Mouse (Mus musculus): Measurements from ENCODE around the gene Dhrs13. TPM values are rescaled to one million over a fixed set of nuclear protein-coding genes. Genes with fewer than 3 reads are reported as not detected.
A peak's percentile ranks its signal among the peaks of the same experiment; 100 is the strongest.

The Dhrs13 gene
- polyA plus RNA-seq, 1 experiment from 2014 or later, result 17.9 TPM

- ATAC-seq (no peak), DNase-seq (ENCODE audit: low read depth, low spot score) (no peak)
- CTCF ChIA-PET, result interaction anchor here (1.1 to 1.5 kb wide), 2 partner anchors 11 to 83 kb away, joined by 3 to 8 read pairs; partner anchors contain the start of gene Eral1
- no peak for TF ChIP-seq CTCF (IDR thresholded peaks at IDR 0.05)
- in situ Hi-C loops (cut with MboI; ENCODE audit: low pct_unique_long_range_greater_than_20kb), result no loop called here
- POLR2A ChIA-PET, result no interaction called here
- H3K27me3 ChIP-seq, result no peaks in the 10 kb centered on the region
These were observed 37.0 kb downstream of the Dhrs13 start for GRCm38 (mm10) chr11:78069130-78069529.

DNA sequence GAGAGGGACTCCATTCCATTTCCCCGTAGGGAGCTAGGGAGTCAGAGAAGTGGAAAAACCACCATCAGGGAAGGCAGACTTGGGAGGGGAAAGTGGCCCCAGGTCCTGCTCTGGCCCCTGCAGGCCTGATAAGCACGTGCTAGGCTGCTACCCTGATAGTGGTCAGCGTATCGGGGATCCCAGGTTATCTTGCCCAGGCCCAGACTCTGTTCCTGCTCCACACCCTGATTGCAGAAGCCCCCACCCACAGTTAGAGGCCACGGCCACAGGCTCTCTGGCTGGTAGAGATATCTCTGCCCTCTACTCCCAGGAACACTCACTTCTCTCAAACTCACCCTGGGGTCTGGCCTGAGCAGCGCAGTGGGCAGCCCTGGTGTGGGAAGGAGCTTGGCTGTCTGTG lies 37.6 kb downstream of the Dhrs13 start:
- TF ChIP-seq CTCF (IDR thresholded peaks at IDR 0.05), result no peak
- in situ Hi-C loops (cut with MboI; ENCODE audit: low pct_unique_long_range_greater_than_20kb), result no loop called here
- DNase-seq (ENCODE audit: low read depth, low spot score), result no peak
- no peaks in the 10 kb centered on the region for H3K27me3 ChIP-seq
- POLR2A ChIA-PET, result no interaction called here
- CTCF ChIA-PET, result interaction anchor here (1.1 to 1.5 kb wide), 2 partner anchors 11 to 82 kb away, joined by 3 to 8 read pairs; partner anchors contain the start of gene Eral1
- ATAC-seq, result no peak

DNA sequence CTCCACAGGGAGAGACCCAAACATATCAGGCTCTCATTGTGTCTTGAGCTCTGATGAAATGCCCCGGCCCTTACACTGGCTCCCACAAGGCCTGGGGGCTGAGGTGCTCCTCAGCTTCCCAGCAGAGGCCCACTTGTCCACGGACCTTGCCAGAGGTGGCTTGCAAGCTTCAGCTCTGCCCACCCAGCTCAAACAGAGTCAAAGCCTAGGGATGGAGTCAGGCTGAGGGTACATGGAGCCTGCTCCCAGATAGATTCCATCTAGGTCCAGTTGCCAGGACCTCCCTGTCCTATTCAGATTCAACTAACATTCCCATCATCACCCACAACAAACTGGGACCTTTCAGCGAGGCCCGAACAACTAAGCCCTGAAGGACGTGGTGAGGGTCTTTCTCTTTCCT lies 39.9 kb downstream of the Dhrs13 start:
- ChIA-PET POLR2A (no interaction called here), CTCF (no interaction called here)
- in situ Hi-C loops (cut with MboI; ENCODE audit: low pct_unique_long_range_greater_than_20kb), result no loop called here

GRCm38 (mm10) chr11:78072425-78073130 lies 40.5 kb downstream of the Dhrs13 start:
- POLR2A ChIA-PET, result no interaction called here
- DNase-seq (ENCODE audit: low read depth, low spot score) (no peak), ATAC-seq (no peak)
- TF ChIP-seq CTCF (IDR thresholded peaks at IDR 0.05), result no peak
- CTCF ChIA-PET, result no interaction called here
- no peaks in the 10 kb centered on the region for H3K27me3 ChIP-seq
- in situ Hi-C loops (cut with MboI; ENCODE audit: low pct_unique_long_range_greater_than_20kb), result no loop called here

More for the DNA sequence above, 39.9 kb downstream of the Dhrs13 start:
- H3K27me3 ChIP-seq, result no peaks in the 10 kb centered on the region
- no peak for ATAC-seq
- no peak for TF ChIP-seq CTCF (IDR thresholded peaks at IDR 0.05)
- no peak for DNase-seq (ENCODE audit: low read depth, low spot score)

GRCm38 (mm10) chr11:78073577-78074276 lies 41.6 kb downstream of the Dhrs13 start:
- ATAC-seq, result no peak
- no peak for TF ChIP-seq CTCF (IDR thresholded peaks at IDR 0.05)
- DNase-seq (ENCODE audit: low read depth, low spot score), result no peak
- ChIA-PET CTCF (no interaction called here), POLR2A (no interaction called here)
- H3K27me3 ChIP-seq, result no peaks in the 10 kb centered on the region
- in situ Hi-C loops (cut with MboI; ENCODE audit: low pct_unique_long_range_greater_than_20kb), result no loop called here

- ATAC-seq (no peak), DNase-seq (ENCODE audit: low read depth, low spot score) (no peak)
- TF ChIP-seq CTCF (IDR thresholded peaks at IDR 0.05), result no peak
- CTCF ChIA-PET, result no interaction called here
- H3K27me3 ChIP-seq, result no peaks in the 10 kb centered on the region
- in situ Hi-C loops (cut with MboI; ENCODE audit: low pct_unique_long_range_greater_than_20kb), result no loop called here
- POLR2A ChIA-PET, result no interaction called here
These were observed 42.2 kb downstream of the Dhrs13 start for GRCm38 (mm10) chr11:78074277-78074652.

DNA sequence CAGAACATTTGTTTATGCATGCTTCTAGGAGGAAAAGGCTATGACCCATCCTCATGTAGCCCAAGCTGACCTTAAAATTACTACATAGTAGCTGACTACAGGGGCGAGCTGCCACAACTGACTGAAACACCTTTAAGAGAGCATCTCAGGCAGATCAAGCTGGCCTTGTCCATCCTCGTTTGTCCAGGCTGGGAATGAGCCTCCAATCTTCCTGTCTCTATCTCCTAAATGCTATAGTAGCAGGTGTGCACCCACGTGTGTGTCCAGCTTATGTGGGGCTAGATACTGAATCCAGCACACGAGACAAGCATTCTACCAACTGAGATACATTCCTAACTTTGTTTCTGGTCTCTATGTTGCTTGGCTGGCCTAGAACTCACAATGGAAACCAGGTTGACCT lies 42.6 kb downstream of the Dhrs13 start:
- no peaks in the 10 kb centered on the region for H3K27me3 ChIP-seq
- TF ChIP-seq CTCF (IDR thresholded peaks at IDR 0.05), result no peak
- in situ Hi-C loops (cut with MboI; ENCODE audit: low pct_unique_long_range_greater_than_20kb), result no loop called here
- POLR2A ChIA-PET, result no interaction called here
- no peak for DNase-seq (ENCODE audit: low read depth, low spot score)
- CTCF ChIA-PET, result no interaction called here
- ATAC-seq, result no peak

DNA sequence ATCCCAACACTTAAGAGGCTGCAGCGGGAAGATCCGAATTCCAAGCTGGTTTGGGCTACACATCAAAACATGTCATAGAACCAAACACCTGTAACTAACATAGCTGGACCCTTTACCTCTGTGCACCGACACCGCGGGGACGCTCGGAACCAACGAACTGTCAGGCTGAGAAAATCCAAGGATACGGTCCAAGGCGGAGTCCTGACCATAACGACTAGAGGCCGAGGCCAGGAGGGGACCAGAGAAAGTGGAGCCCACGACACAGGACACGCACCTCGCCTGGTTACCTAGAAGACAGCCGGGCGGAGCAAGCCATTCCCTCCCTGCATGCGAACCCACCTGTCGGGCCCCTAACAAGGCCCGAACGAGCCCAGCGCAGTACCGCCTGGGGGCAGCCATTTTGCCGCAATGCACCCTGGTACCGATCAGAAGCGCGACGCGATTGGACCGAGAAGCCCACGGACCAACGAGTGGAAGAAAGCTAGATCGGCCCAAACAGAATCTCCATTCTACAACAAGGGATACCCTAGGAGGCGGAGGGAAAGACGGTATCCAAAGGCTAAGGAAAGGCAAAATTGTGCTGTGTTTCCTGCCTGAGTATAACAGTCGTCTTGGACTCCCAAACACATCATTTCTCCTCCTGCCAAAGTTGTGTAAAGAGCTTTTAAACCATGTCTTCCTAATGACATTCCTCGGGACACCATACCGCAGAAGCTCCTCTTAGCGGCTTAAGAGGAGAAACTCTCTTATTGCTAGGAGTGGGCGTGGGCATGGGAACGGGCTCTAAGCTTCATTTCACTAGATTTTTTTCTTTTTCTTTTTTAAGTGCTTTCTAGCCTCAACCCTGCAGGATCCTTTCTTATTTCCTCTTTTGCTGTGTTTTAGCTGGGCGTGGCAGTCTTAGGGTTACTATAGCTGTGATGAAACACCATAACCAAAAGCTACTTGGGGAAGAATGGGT lies 48.2 kb downstream of the Dhrs13 start, which contains the start of gene Eral1:
TSS of gene Eral1 (minus strand) at position 423 of the 961 bp plus-strand sequence.
- no peak for TF ChIP-seq CTCF (IDR thresholded peaks at IDR 0.05)
- H3K27me3 ChIP-seq, result peaks cover 5% of the 10 kb centered on the region
- DNase-seq (ENCODE audit: low read depth, low spot score) (no peak), ATAC-seq (peak; percentile 54)
- CTCF ChIA-PET, result interaction anchor here (0.7 to 3.0 kb wide), 5 partner anchors 10 to 64 kb away, joined by 3 to 8 read pairs (median 4); no protein-coding TSS in a partner anchor
- POLR2A ChIA-PET, result interaction anchor here (0.9 to 1.7 kb wide), 3 partner anchors 15 to 24 kb away, joined by 3 to 5 read pairs (median 4); partner anchors contain the start of gene Fam222b
- in situ Hi-C loops (cut with MboI; ENCODE audit: low pct_unique_long_range_greater_than_20kb), result no loop called here

DNA sequence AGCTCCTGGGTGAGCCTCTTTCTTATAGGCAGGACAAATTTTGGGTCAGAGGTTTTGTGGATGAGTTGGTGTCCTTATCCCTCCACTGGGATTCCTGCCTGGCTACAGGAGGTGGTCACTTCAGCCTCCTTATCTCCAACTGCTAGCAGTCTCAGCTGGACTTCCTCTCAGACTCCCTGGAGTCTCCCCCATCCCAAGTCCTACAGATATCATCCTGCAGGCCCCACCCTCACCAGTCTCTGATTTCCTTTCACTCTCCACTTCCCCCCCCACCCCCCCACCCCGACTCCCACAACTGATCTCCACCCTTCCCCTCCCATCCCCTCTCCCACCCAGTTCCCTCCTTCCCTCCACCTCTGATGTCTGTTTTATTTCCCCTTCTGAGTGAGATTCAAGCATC lies 51.5 kb downstream of the Dhrs13 start:
- TF ChIP-seq CTCF (IDR thresholded peaks at IDR 0.05), result no peak
- ATAC-seq (no peak), DNase-seq (ENCODE audit: low read depth, low spot score) (no peak)
- CTCF ChIA-PET, result interaction anchor here (0.9 kb wide), 1 partner anchor 37 kb away, joined by 3 read pairs; no protein-coding TSS in a partner anchor
- in situ Hi-C loops (cut with MboI; ENCODE audit: low pct_unique_long_range_greater_than_20kb), result no loop called here
- POLR2A ChIA-PET, result interaction anchor here (0.6 kb wide), 1 partner anchor 18 kb away, joined by 3 read pairs; no protein-coding TSS in a partner anchor
- peaks cover 7% of the 10 kb centered on the region for H3K27me3 ChIP-seq

DNA sequence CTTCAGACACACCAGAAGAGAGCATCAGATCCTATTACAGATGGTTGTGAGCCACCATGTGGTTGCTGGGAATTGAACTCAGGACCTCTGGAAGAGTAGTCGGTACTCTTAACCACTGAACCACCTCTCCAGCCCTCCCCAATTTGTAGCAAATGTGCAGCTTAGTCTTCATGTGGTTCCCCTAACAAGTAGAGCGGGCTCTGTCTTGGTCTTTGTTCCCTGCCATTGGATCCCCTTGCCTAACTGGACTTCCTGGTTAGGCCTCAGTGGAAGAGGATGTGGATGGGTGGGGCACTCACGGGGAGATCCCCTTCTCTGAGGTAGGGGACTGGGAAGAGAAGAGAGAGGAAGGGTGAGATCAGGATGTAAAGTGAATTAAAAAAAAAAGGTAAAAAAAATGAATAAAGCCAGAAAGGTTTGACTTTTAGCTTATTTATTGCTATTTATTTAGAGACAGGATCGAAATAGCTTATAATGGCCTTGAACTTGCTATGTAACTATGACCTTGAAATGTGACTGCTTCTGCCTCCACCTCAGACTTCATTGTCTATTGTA lies 54.9 kb downstream of the Dhrs13 start:
- in situ Hi-C loops (cut with MboI; ENCODE audit: low pct_unique_long_range_greater_than_20kb), result no loop called here
- DNase-seq (ENCODE audit: low read depth, low spot score) (no peak), ATAC-seq (no peak)
- ChIA-PET CTCF (no interaction called here), POLR2A (no interaction called here)
- no peak for TF ChIP-seq CTCF (IDR thresholded peaks at IDR 0.05)
- H3K27me3 ChIP-seq, result peaks cover 7% of the 10 kb centered on the region

Other genes starting within 250 kb of the Dhrs13 start
- 0.14 TPM for gene Gm10277, start 244.5 kb upstream of the Dhrs13 start, polyA plus RNA-seq (2021)
- gene Pipox, start 138.2 kb upstream of the Dhrs13 start, polyA plus RNA-seq (2021), result 0.15 TPM
- not detected for gene Sez6, start 101.5 kb upstream of the Dhrs13 start, polyA plus RNA-seq (2021)
- 60.8 TPM for gene Phf12, start 49.5 kb upstream of the Dhrs13 start, polyA plus RNA-seq (2021)
- 143 TPM for gene Flot2, start 5.7 kb downstream of the Dhrs13 start, polyA plus RNA-seq (2021)
- 22.1 TPM for gene Eral1, start 48.1 kb downstream of the Dhrs13 start, polyA plus RNA-seq (2021)
- 18.6 TPM for gene Fam222b, start 62.4 kb downstream of the Dhrs13 start, polyA plus RNA-seq (2021)
- gene Traf4, start 133.3 kb downstream of the Dhrs13 start, polyA plus RNA-seq (2021), result 101 TPM
- 19.6 TPM for gene Nek8, start 144.4 kb downstream of the Dhrs13 start, polyA plus RNA-seq (2021)
- gene Tlcd1, start 144.4 kb downstream of the Dhrs13 start, polyA plus RNA-seq (2021), result 13.6 TPM
- gene Rpl23a, start 151.3 kb downstream of the Dhrs13 start, polyA plus RNA-seq (2021), result 1,270 TPM
- 138 TPM for gene Rab34, start 156.2 kb downstream of the Dhrs13 start, polyA plus RNA-seq (2021)
- gene Proca1, start 161.1 kb downstream of the Dhrs13 start, polyA plus RNA-seq (2021), result 0.18 TPM
- gene Sdf2, start 213.5 kb downstream of the Dhrs13 start, polyA plus RNA-seq (2021), result 118 TPM
- gene Supt6, start 213.7 kb downstream of the Dhrs13 start, polyA plus RNA-seq (2021), result 69.2 TPM
- gene 2610507B11Rik, start 229.5 kb downstream of the Dhrs13 start, polyA plus RNA-seq (2021), result 192 TPM